ENCODE assay signal across 8 mouse cellular contexts in genomic region chr10:71285126-71285580, GRCm38 (mm10). TPM values are rescaled to one million over a fixed set of nuclear protein-coding genes. Genes with fewer than 3 reads are reported as not detected.
A peak's percentile ranks its signal among the peaks of the same experiment; 100 is the strongest.
DNase-seq lines count a peak whose midpoint lies in the region; ATAC-seq and TF ChIP-seq lines count a peak whose summit lies in the region.

TSS of gene Ube2d1 (minus strand) at chr10:71285262.

- peaks cover 5% of the 10 kb centered on the region; the same call in 1 of the 2 replicates for H3K4me1 ChIP-seq in hindbrain, postnatal 0 days (ENCODE audit: insufficient read depth, low read length)
- peaks cover 15% of the 10 kb centered on the region for H3K4me1 ChIP-seq in megakaryocyte, embryonic 14.5 days

- H3K36me3 ChIP-seq in hindbrain, postnatal 0 days (ENCODE audit: insufficient read depth, low read length): no peaks in the 10 kb centered on the region
- H3K36me3 ChIP-seq in megakaryocyte, embryonic 14.5 days (replicated peaks; ENCODE audit: low read length): no peaks in the 10 kb centered on the region

- no peaks in the 10 kb centered on the region for H3K27me3 ChIP-seq in hindbrain, postnatal 0 days (ENCODE audit: insufficient read depth, low read length)
- peaks cover 26% of the 10 kb centered on the region for H3K27me3 ChIP-seq in megakaryocyte, embryonic 14.5 days (replicated peaks)

- ATAC-seq in hindbrain, postnatal 0 days: peak; percentile 95

- H3K9ac ChIP-seq in hindbrain, postnatal 0 days (replicated peaks; ENCODE audit: low read length): peak within 1 kb of the TSS; percentile 97

- TF ChIP-seq CTCF in hindbrain, postnatal 0 days (IDR thresholded peaks at IDR 0.05; ENCODE audit: low read depth): no peak

- no peaks in the 10 kb centered on the region for H3K9me3 ChIP-seq in hindbrain, postnatal 0 days (ENCODE audit: low read length)
- H3K9me3 ChIP-seq in megakaryocyte, embryonic 14.5 days: no peaks in the 10 kb centered on the region

- peak within 1 kb of the TSS; percentile 72 for H3K4me2 ChIP-seq in hindbrain, postnatal 0 days (ENCODE audit: low read depth, low read length)

- peak within 1 kb of the TSS; percentile 99 for H3K4me3 ChIP-seq in hindbrain, postnatal 0 days (ENCODE audit: low read length)
- peak within 1 kb of the TSS; percentile 95 for H3K4me3 ChIP-seq in megakaryocyte, embryonic 14.5 days (replicated peaks)

- 1% methylated on average over 48 of the region's 50 CpGs for WGBS in hindbrain, postnatal 0 days

- DNase-seq in T-cell, adult 2 months (ENCODE audit: low spot score): peak; percentile 73
- peak; percentile 91 to 95 for DNase-seq in cerebellum, postnatal 36 days
- peak; percentile 82 to 84 for DNase-seq in gastrocnemius, adult 8-10 months (ENCODE audit: low spot score in 2 of 2)
- peak; percentile 92 for DNase-seq in hindbrain, postnatal 0 days (ENCODE audit: low spot score)
- DNase-seq in left cerebral cortex, adult 9 months (ENCODE audit: low spot score in 2 of 2): peak; percentile 72 to 88
- peak; percentile 92 to 93 for DNase-seq in right cerebral cortex, adult 2 months (ENCODE audit: low spot score in 2 of 2)
- peak; percentile 57 for DNase-seq in urinary bladder, postnatal 10 days (ENCODE audit: low spot score)

- peak within 1 kb of the TSS; percentile 91 for H3K27ac ChIP-seq in hindbrain, postnatal 0 days

RNA-seq across cellular contexts. Expression of gene Ube2d1, which starts in this region (rescaled TPM):
- total RNA-seq in gastrocnemius, adult 8-10 months (2022): 100 to 1,000 TPM; 190 to 250 (median 197) TPM
- 58.8 and 72.3 TPM in 2 replicates for total RNA-seq in hindbrain, postnatal 0 days (2014; rRNA removed)
- 126 and 145 TPM in 2 replicates for polyA plus RNA-seq in hindbrain, postnatal 0 days (2015; fragmentation: Nextera tagmentation; extraction: Ambion mirVana)
- polyA plus RNA-seq in megakaryocyte, embryonic 14.5 days (2012; ENCODE audit: insufficient read depth, low replicate concordance): 5.0 and 6.5 TPM in 2 replicates

Comparison
In these comparisons a context has a peak if more than half of its experiments do, and no peak if none do; other contexts are left out.
1. Peak in every context shown above with its lines: DNase-seq, ATAC-seq, H3K4me3 ChIP-seq and H3K27ac ChIP-seq.
2. RNA of gene Ube2d1 (polyA plus RNA-seq): 126 to 145 TPM in hindbrain, postnatal 0 days; 5.0 to 6.5 TPM in megakaryocyte, embryonic 14.5 days; every median in the first group is over 10 times any median in the second.